Mouse (Mus musculus) heart, postnatal 14 days (tissue): ENCODE measurements around the gene Smndc1. TPM values are rescaled to one million over a fixed set of nuclear protein-coding genes. Genes with fewer than 3 reads are reported as not detected.
"Not testable (repeated sequence)": the region's sequence is repeated elsewhere in the genome, so short reads cannot be mapped to it uniquely, and the experiment has no call there.

Source experiments
- DNase-seq, 2 experiments: peaks; one replicate each; pipeline ENCODE4 v3.0.0; 2021 to 2022
- intact Hi-C: fragments of 180-260 bp; cut with DNase I; formaldehyde crosslinking; loops from one replicate; pipeline ENCODE4 v1.15.1; 2025
- total RNA-seq, 2 experiments: library from RNA; stranded (reverse); gene quantifications; 2 replicates each; pipeline ENCODE4 v1.2.3; 2021

Gene Smndc1
- total RNA-seq, 2 experiments from 2014 or later = 29.7 to 31.6 TPM

DNA sequence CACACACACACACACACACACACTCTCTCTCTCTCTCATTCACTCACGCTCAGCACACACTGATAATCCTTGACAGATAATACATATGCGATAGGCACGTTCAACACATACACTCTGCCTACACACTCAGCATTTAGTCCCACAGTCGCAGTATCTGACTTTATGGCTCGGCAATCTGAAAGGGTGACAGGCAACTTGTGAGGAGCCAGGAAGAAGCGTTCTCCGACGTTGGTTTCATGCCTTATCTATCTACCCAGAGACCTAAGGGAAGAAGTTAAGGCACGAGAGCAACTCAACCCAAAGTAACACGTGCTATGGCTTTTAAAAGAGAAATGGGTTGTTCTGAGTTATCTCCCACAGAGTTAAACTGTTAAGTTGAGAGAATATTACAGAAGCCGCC, 24.3 kb upstream of the Smndc1 start:
- intact Hi-C loops = no loop called here
- no peak for DNase-seq

DNA sequence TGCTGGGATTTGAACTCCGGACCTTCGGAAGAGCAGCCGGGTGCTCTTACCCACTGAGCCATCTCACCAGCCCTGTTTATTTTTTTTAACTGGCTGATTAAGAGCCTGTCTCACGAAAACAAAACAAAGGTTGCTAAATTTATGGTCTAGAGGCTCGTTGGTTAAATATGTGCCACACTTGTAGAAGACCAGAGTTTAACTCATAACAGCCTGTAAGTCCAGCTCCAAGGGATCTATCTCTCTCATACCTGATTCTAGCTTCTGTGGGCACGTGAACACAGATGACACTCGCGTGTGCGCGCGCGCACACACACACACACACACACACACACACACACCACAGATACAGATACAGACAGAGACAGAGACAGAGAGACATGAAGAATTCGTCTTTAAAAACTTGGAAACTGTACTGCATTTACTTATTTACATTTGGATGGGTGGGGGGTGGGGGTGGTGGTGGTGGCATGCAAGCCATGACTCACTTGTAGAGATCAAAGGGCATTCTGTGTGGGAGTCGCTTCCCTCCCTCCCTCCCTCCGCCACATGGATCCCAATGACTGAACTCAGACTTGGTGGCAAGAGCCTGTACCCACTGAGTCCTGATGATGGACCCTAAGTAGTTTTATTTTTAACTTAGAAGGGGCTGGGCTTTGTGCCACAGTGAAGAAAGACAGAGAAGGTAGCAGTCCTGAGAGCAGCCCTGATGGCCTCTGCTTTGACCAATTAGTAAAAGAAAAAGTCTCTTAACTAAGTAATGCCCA, 23.4 kb upstream of the Smndc1 start:
- intact Hi-C loops = no loop called here
- no peak for DNase-seq

DNA sequence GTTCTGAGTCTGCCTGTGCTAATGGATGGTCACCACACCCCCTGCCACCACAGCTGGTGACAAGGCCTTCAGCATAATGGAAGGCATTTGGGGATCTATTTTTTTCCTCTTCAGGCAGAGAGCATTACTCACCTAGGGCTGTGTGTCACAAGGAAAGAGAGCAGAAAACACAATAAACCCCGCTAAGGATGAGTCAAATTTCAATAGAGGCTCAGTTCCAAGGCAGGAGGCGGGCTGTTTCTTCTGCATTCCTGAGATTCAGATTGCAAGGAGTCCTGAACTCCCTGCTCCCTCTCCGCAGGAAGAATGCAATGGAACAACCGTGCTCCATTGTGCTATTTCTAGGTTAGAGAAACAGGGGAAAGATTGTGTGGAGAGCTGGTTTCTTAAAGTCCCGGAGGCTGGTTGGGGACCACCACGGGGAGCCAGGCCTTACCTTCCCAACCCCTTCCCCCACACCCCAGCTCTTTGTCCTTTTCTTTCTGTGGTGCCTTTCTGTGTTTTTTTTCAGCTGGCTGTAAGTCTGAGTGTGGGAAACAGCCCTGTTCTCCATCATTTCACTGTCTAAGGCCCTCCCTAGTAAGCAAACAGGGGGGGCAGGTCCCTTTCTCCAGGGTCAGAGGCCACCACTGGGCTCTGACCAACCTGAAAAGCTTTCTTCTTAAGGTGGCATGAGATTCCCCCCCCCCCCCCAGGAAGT, 21.9 kb upstream of the Smndc1 start:
- intact Hi-C loops = no loop called here
- DNase-seq = no peak

DNA sequence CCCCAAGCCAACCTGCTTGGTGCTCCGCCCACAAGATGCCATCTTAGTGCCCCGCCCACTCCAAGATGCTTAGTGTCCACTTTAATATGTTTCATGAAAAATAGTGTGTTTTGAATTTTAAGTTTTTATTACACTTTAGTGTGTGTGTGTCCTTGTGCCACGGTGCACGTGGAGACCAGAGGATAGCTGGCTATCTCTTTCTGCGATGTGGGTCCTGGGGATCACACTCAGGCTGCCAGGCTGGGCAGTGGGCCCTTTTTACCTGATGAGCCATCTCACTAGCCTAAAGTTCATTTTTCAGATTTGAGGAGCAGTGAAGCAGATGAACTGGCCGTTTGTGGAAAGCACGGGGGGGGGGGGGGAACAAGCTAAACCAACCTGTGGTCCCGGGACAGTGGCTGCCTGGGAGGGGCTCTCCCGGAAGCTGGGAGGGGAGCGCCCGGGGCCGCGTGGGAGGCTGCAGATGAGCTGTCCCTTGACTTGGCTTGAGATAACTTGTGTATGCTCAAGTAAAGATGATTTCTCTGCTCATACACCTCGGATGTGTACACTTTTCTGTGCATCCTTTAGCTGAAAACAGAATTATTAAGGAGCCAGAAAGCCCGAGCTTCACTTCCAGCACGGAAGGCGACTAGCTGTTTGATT, 19.4 kb upstream of the Smndc1 start:
- no peak for DNase-seq
- intact Hi-C loops = no loop called here

DNA sequence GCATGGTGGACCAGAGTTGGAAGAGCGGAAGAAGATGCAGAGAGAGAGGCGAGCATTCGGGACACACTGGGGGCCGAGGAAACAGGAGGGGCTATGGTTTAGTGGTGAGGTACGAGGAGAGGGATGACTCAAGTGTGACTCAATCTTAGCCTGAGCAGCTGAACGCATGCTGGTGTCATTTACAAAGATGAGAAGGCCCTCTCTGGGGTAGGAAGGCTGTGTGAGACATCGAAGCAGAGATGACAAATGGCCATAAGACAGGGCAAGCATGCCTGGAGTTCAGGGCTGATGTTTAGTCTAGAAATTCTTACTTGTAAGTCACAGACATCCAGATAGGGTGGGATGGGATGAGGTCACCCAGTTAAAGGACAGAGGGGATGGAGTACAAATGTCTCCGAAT, 18.0 kb upstream of the Smndc1 start:
- intact Hi-C loops = no loop called here
- no peak for DNase-seq

DNA sequence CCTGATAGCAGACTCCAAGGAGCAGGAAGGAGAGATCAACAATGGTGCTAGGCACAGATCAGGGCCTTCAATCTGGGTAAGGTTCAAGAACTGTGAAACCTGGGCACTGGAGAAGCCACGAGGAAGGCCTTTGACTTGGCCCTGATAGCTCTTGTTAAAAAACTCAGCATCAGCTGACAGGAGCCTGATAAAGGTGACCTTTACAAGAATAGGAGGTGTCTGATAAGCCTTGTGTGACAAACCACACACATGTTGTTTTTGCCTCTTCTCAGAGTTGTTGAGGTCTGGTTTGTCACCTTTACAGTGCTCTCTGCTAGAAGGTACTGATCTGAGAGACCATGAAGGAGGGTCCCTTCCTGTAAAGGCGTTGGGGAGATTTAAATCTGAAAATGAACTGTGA, 17.0 kb upstream of the Smndc1 start:
- intact Hi-C loops = no loop called here
- DNase-seq = no peak

DNA sequence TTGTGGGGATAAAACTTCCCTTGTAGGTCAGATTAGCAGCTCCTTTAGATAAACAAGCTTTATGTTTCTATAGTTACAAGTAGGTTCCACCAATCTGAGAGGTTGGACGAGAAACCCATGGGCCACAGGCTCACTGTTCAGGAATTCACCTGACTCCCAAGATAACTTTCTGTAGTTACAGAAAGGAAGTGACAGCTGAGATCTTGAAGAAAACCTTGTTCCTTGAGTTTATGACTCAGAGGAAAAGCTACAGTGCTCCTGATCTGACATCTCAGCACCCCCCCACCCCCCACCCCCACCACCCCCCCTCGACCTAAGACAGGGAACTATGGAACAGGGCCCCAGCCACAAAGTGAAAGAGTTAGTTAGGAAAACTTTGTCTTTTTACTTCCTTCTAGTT, 15.4 kb upstream of the Smndc1 start:
- intact Hi-C loops = no loop called here
- no peak for DNase-seq

DNA sequence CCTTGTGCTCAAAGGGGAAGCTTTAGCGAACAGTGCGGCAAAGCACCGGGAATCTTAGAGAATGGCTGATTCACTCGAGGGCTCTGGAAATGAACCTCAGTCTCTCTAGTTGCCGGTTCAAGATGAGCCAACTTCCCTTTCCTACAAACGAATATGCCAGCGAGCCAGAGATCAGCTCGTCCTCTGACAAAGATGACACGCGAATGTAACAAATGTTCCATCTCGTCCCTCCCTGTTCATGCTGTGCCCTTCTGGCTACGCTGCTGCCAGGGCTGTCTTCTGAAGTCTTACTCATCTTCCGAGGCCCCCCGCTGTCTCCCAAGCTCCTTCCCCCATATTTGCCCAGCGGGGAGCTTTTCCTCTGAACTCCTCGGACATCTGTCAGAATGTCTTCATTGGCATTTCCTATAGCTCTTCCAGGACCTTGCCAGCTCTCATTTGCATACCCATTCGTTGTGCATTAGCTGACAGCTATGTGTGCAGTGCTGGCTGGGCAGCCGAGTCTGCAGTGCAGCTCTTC, 14.5 kb upstream of the Smndc1 start:
- DNase-seq = no peak
- intact Hi-C loops = no loop called here

DNA sequence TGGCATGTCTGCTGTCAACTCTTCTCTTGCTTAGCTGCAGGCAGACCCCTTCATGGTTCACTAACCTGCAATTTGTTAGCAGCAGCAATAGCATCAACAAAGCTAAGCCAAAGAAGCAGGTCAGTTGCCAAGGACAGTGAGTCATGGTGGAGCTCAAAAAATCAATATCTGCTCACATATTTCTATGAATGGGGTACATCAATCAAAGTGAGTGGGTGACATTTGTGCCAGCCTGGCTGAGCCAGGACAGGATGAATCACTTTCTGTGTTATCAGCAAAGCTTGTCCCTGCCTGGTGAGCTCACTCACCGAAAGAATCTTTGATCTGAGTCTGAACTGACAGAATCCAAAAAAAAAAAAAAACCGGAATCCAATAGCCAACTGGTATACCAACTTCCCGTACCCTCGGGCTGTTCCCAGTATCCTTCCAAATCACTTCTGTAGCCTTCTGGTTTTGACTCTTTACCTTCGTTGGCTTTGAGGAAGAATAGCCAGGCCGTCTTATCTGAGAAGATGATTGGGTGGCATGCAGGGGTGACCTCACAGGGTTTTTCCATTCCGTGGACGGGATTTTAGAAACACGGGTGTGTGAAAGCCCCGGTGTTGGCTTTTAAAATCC, 13.9 kb upstream of the Smndc1 start:
- DNase-seq = no peak

DNA sequence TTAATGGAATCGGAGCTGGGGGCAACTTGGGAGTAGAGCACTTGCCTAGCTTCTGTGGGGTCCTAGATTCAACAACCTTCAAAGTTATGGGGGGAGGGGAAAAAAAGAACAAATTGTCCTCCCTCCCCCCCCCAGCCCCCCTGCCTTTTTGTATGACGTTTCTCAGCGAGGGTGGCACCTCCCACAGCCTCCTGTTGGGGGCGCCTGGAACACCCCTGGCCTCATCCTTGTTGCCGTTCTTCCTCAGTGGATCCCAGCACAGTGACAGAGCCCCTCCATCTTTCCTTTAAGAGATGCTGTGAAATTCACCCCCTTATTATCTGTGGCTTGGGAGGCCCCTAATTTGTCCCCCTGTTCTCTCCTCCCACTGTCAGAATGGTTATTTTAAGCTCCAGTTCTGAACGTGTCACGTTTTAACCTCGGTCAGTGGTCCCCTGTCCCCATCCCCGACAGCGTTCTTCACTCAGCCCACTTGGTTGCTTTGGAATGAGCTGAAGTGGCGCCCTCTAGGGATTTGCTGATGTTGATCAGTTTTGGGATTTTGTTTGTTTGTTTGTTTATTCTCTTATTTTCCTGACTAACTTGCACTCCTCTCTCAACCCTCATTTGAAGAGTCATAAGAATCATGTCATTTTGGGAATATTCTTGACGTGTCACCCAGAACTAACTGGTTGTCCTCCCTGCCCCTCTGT, 12.5 kb upstream of the Smndc1 start:
- no peak for DNase-seq
- intact Hi-C loops = no loop called here

More for the DNA sequence above, 13.9 kb upstream of the Smndc1 start:
- intact Hi-C loops = no loop called here

DNA sequence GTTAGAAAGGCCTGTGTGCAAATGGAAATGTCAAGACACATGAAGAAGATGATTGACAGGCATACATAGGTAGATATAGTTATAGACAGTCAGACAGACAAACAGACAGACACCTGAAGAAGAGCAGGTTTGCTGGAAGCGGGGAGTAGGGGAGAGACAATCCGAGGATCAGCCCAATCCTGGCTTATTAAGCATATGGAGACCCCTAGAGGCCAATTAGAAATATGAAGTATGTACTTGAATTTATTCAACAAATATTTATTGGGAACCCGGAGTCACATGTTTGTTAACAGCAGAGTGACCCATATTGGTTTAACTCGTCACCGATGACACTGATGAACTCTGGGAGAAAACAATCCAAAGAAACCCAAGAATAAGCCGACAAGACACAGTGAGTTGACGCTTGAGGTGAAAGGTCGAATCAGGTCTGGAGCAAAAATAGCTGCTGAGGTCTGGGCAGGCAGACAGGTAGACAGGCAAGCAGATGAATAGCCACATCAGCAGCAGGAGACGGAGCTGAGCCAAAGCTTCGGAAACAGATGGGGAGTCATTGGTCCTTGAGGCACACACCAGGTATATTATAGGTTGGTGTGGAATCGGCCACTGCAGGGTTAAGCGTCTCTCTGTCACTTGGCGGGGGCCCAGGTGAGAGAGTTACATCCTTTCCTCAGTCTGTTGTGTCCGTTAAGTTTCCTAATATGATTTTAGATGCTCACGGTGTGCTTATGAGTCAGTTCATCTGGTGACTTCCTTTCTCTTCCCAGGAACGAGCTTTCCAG, 10.1 kb upstream of the Smndc1 start:
- intact Hi-C loops = no loop called here

DNA sequence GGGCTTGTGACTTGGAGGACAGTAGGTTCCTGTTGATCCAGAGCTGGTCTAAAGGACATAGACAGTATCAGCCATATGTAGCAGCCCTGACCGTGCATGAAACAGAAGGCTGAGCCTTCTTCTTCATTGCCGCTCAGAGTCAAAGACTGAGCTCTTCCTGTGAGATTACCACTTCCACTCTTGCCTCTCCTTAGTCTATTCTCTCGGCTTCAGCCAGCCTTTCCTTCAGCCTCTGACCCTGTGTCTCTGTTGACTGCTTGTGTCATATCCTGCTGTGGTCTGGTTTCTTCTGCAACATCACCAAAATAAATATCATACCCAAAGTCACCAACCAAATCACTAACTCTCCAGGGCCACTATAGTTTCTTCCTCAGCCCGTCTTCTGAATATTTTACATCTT, 8.8 kb upstream of the Smndc1 start:
- intact Hi-C loops = no loop called here
- DNase-seq = no peak

More for the DNA sequence above, 10.1 kb upstream of the Smndc1 start:
- no peak for DNase-seq

DNA sequence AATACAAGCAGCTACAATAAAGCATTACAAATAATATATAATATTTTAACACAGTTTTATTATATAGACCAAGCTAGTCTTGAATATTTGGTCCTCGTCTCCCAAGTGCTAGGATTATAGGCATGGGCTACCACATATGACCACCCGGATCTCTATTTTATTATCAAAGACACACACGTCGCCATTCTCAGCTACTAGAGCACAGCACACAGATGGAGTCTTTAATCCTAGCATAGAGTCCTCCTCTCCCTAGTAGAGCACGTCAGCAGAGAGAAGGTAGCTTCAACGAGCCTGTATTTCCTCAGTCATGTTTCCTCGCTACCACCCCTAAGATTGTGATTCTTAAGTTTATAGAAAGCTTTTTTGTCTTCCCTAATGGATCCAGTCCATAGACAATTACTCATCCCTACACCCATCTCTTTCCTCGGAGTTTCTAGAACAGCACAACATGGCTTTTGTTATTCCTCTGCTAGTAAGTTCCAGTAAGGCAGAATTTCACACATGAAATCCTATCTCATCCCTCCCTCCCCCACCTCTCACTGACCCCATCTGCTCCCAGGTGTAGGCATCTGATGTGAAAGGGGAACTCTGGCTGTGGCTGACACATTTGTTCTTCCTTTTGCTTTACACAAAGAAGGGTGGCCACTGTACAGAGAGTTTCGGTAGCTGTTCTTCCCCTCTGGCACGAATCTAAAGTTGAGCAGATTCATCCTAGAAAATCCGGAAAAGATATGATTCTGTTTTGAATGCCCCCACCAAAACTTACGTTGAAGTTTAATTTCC, 7.3 kb upstream of the Smndc1 start:
- no peak for DNase-seq
- intact Hi-C loops = no loop called here

DNA sequence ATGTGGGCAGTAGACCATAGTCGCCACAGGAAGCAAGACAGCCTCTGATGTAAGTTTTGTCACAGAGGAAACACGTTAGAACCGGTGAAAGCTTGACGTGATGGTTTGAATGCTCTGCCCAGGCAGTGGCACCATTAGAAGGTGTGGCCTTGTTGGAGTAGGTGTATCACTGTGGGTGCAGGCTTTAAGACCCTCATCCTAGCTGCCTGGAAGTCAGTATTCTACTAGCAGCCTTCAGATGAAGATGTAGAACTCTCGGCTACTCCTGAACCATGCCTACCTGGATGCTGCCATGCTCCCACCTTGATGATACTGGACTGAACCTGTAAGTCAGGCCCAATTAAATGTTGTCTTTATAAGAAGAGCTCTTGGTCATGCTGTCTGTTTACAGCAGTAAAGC, 5.4 kb upstream of the Smndc1 start:
- intact Hi-C loops, DNase-seq: not testable (repeated sequence)

DNA sequence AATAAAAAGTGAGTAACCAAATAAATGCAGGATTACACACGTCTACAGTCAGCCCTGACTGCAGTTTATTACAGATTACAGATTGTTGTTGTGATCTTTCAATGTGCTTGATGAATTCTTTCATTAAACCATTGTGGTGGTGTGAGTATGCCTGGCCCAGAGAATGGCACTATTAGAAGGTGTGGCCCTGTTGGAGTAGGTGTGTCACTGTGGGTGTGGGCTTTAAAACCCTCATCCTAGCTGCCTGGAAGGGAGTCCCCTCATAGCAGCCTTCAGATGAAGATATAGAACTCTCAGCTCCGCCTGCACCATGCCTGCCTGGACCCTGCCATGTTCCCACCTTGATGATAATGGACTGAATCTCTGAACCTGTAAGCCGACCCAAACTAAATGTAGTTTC, 4.6 kb upstream of the Smndc1 start:
- not testable (repeated sequence) for DNase-seq
- intact Hi-C loops = loop anchor here (1.0 to 5.0 kb wide), 3 partner anchors 184 to 547 kb away; partner anchors contain the start of genes Bbip1 and Shoc2

DNA sequence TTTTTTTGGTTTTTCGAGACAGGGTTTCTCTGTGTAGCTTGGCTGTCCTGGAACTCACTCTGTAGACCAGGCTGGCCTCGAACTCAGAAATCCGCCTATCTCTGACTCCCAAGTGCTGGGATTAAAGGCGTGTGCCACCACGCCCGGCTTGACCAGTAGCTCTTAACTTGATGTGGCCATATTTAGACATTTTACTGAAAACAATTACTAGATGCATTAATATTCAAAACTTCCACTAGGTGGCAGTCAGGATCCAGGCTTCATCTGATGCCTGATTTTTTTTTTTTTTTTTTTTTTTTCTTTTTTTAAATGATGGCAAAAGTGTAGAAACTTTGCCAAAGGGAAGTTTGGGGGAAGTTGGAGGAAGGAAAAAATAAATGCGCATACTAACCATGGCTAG, 4.2 kb upstream of the Smndc1 start:
- DNase-seq = peak; percentile 20 to 49
- intact Hi-C loops = loop anchor here (1.0 to 5.0 kb wide), 3 partner anchors 185 to 548 kb away; partner anchors contain the start of genes Bbip1 and Shoc2

DNA sequence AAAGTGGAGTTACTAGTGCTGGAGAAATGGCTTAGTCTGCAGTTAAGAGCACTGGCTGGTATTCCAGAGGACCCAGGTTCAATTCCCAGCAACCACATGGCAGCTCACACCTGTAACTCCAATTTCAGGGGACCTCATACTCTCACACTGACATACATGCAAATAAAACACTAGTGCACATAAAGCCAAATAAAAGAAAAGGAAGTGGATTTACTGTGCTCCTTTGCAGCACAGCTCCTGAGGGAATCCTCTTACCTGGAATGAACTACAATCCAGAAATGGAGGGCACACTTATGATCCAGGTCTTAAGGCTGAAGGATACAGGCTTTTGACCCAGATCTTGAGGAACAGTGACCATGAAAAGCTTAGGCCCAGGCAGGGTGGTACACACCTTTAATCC, 3.3 kb upstream of the Smndc1 start:
- no peak for DNase-seq
- intact Hi-C loops = loop anchor here (1.0 to 5.0 kb wide), 3 partner anchors 186 to 549 kb away; partner anchors contain the start of genes Bbip1 and Shoc2

DNA sequence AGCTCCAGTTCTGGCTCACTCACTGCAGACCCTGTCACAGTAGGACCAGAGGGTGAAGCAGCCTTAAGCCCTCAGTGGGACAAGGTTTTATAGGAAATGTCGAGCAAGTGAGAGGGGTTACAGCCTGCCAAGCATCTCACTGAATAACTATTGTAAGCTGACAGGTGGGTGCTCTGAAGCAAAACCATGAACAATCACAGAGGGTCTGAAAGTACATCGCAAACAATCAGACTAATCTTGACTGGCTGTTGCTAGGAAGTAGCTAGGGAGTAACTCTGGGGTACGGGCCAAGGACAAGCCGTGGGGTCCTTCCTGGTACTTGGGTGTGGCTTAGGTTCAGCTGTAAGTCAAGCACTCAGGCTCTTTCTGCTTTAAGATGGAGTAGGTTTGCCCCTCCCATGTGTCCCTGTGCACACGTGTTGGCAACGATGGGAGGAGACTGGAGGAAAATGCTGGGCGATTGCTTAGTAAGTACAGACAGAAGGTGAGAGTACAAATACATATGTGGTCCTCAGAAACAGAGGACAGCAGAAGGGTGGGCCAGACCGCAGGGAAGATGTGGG, 2.5 kb upstream of the Smndc1 start:
- intact Hi-C loops = loop anchor here (5.0 kb wide), 2 partner anchors 244 to 549 kb away; partner anchors contain the start of genes Bbip1 and Shoc2
- DNase-seq = no peak
